Mouse (Mus musculus) cerebellum, postnatal 4 days (tissue): ENCODE data around the gene Gm20388.

Experiments used
- DNase-seq, 2 experiments: peaks; one replicate each; pipeline ENCODE4 v3.0.0; 2022; ENCODE audit warnings: low spot score in 2 of 2, mixed read lengths in 1 of 2

The Gm20388 gene

GRCm38 (mm10) chr8:121977819-121978590, 2067.4 kb downstream of the Gm20388 start:
- DNase-seq = peak in 1 of 2 experiments; percentile 43

GRCm38 (mm10) chr8:121978670-121979069, 2068.0 kb downstream of the Gm20388 start:
- DNase-seq = no peak

- DNase-seq = no peak
These were observed 2070.3 kb downstream of the Gm20388 start for GRCm38 (mm10) chr8:121980792-121981519.

DNA sequence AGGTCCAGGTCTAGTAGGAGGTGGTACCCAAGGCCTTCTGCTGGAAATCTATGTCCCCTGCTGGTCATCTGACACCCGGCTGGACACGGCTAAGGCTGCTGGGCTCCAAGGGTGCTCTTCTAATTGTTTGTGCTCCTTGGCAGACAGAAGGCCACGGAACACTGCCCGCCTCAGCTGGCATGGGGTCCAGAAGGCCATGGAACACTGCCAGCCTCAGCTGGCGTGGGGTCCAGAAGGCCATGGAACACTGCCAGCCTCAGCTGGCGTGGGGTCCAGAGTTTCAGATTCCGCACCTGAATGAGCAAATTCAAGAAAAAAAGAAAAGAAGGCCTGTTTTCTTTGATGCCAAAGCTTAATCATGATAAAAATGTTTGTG, 2070.9 kb downstream of the Gm20388 start:
- peak in 1 of 2 experiments; percentile 74 for DNase-seq

- DNase-seq = no peak
These were observed 2075.0 kb downstream of the Gm20388 start for GRCm38 (mm10) chr8:121985673-121986072.

- DNase-seq = no peak
These were observed 2077.3 kb downstream of the Gm20388 start for GRCm38 (mm10) chr8:121987892-121988291.

GRCm38 (mm10) chr8:121990506-121991255, 2080.0 kb downstream of the Gm20388 start:
- no peak for DNase-seq

DNA sequence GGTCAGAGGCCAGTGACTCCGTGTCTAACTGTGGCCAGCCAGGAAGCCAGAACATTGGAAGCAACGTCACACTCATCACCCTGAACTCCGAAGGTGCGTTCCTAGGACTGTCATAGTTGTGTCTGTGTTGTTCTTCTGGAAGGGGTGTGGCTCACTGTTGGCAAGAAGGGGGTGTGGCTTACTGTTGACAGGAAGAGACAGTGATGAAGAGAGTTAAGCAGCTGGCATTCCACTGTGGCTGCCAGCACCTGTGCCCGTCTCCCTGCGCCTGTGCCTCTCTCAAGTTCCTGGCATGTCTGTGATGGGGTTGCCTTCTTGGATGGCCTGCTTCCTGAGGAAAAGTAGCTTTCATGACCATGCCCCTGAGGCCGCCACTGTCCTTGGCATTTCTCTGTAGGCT, 2081.0 kb downstream of the Gm20388 start:
- no peak for DNase-seq

- DNase-seq = no peak
These were observed 2082.3 kb downstream of the Gm20388 start for GRCm38 (mm10) chr8:121992911-121993310.

DNA sequence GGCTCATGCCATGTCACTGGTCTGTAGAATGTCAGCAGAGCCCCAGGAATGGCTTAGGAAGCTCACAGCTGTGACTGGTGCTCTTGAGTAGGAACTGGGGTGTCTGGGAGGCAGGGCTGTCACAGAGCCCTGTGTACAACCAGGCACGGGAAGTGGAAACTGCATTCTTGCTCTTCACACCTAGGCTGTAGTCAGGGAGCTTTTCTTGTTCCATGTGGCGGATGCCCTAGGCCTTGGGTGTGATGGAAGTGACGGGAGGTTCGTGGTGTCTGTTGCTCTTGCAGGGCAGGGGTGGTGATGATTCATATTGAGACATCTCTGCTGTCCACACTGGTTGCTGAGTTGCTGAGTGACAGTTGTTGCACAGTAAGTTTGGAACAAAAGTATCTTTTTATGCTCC, 2084.5 kb downstream of the Gm20388 start:
- DNase-seq = no peak

DNA sequence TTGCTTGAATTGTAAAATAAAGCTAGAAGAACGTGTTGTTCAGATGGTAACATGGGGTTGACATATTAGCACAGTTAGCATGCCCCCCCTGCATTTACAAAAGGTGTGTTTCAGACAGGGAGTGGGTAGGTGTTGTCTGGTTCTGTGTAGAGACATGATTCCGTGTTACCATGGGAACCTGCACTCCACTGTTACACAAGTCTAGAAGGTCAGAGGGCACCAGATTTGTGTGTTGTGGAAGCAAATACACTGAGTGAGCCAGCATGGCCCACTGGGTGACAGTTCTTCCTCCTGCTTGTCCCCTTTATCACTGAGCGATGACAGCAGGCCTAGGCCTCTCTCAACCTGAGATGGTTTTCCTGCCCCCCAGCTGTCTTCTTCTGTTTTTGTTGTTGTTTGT, 2085.3 kb downstream of the Gm20388 start:
- DNase-seq = no peak

DNA sequence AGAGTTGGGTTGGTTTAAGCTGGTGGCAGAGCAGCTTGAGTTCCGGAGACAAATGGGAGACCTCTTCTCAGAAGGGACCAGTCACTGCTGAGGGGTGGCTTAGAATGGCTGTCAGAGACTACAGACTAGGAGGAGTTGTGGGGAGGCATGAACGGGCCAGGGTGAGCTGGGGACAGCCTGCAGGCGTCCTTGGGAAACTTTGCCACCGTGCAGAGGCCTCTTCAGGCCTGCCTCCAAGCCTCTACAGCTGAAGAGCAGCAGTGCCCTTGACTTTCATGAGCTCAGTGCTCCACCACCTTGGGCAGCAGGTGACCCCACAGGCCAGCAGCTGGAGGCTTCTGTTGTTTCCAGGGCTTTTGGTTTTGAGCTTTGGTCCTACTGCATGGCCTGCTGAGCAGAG, 2088.0 kb downstream of the Gm20388 start:
- no peak for DNase-seq

GRCm38 (mm10) chr8:121999211-121999610, 2088.6 kb downstream of the Gm20388 start:
- no peak for DNase-seq

DNA sequence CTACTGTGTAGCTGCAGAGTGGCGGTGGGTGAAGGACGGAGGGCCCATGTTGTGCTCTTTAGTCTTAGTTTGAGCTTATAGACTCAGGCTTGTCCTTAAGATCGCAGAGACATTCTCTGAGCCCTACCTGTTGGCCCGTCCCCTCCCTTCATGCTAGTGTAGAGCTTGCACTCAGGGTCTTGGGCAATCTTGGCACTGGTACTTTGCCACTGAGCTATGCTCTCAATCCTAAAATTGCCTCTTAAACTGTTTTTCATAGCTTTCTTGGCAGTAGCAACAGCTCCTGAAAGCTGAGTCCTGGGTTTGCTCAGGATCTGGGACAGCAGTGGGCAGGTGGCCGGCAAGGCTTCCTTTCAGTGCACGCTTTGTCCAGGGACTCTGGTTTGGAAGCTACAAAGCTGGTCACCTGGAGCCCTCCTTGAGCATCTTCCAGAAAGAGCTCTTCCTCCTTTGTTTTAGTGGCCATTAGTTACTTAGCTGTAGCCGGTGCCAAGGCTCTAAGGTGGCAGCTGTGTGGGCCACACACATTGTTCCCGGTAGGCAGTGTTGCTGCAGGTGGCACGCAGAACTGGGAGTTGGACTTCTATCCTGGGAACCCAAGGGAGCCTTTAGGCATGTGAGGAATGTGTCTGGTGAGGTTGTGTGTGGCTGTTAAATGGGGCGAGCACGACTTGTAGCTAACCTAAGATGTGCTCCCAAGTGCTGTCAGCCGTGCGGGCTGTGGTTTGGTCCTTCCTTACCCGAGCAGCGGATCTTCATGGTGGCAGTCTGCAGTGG, 2090.9 kb downstream of the Gm20388 start:
- no peak for DNase-seq

GRCm38 (mm10) chr8:122003646-122004045, 2093.0 kb downstream of the Gm20388 start:
- no peak for DNase-seq

- no peak for DNase-seq
These were observed 2093.5 kb downstream of the Gm20388 start for GRCm38 (mm10) chr8:122004131-122004530.

DNA sequence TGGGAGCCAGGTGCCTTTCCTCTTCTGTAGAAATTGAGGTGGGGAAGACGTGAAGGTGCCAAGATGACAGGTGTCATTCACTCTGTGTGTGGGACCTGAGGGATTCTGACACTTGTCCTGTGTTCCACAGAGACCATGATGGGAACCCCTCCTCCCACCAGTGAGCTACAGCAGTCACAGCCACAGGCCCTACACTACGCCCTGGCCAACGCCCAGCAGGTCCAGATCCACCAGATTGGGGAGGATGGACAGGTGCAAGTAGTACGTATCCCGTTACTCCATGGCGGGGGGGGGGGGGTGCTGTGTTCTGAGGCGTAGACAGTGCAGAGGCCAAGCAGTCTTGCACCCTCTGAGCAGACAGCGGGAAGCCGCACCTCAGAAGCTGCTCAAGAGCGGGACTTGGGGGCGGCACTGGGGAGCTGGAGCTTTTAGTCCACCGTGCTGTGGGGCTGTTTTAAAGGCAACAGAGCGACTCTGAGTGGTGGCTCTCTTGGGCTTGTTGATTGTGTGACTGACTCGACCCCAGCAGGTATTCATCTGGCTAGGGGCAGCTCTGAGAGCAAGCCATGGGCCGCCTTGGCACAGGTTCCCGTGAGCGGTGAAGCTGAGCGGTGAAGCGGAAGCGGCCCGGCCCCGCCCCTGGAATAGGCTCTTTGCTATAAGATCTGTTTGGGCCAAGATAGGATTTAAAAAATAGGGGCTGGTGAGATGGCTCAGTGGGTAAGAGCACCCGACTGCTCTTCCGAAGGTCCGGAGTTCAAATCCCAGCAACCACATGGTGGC, 2095.0 kb downstream of the Gm20388 start:
- peak in 1 of 2 experiments; percentile 54 for DNase-seq

- no peak for DNase-seq
These were observed 2096.2 kb downstream of the Gm20388 start for GRCm38 (mm10) chr8:122006688-122007484.

DNA sequence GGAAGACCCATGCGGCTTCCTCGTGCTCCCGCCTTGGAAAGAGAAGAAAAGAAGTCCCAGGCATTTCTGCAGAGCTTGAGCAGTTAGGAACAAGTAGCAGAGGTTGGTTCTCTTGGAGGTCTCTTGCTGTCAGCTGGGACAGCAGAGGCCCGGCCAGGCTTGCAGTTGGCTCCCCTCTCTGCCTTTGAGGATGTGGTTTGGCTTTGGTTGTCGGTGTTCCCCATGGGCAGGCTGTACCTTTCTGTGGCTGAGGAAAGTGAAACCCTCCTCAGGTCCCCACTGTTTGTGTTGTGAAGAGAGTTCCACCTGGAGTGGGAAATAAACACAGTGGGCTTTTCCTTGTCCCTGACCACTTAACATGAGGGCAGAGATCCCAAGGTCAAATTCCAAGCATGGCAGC, 2097.8 kb downstream of the Gm20388 start:
- no peak for DNase-seq

DNA sequence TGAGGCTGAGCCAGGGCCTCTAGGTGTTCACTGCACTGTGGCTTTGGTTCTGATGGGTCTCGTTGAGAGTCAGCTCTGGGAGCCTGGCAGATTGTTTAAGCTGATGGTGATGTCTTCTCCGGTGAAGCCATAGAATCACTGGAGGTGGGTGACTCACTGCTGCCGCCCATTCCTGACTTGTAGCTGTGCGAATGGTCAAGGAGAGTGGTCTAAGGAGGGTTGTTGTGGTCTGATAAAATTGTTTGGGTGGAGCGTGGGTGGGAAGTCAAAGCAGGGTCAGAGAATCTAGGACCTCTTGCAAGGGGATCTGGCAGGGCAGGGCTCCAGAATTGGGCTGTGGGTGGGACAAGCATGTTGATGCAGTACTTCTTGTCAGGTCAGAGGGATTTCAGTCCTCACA, 2100.0 kb downstream of the Gm20388 start:
- no peak for DNase-seq
